Mouse (Mus musculus) olfactory bulb, adult 2 months (tissue): ENCODE measurements at regions not wholly inside any gene's neighbourhood (a gene's known extent, or its start where the extent isn't known, plus 50 kb on each side); places are given as distances from the start of the nearest gene placed in this dataset.

Source experiments
- H3K27ac ChIP-seq: fragments of 200-500 bp; 2 replicates; pipeline ENCODE4 v1.5.1; 2012; ENCODE audit warnings: low read depth, low read length; ENCODE audit not compliant: insufficient read depth
- H3K4me1 ChIP-seq: fragments of 200-500 bp; 2 replicates; pipeline ENCODE4 v1.6.1; 2012; ENCODE audit warnings: low read length; ENCODE audit not compliant: control insufficient read depth, insufficient read depth
- H3K4me3 ChIP-seq: fragments of 200-500 bp; 2 replicates; pipeline ENCODE4 v1.5.1; 2012; ENCODE audit warnings: mild to moderate bottlenecking, low read depth, low read length, moderate library complexity; ENCODE audit not compliant: insufficient read depth
- CTCF ChIP-seq: fragments of 200-500 bp; IDR thresholded peaks from 2 replicates; pipeline ENCODE4 v1.5.1; 2012; ENCODE audit warnings: low read depth, mild to moderate bottlenecking, low read length, moderate library complexity; ENCODE audit not compliant: insufficient read depth
- POLR2A ChIP-seq: fragments of 200-500 bp; IDR thresholded peaks from 2 replicates; pipeline ENCODE4 v1.6.1; 2012; ENCODE audit warnings: mild to moderate bottlenecking, low read depth, low read length, moderate library complexity; ENCODE audit not compliant: insufficient read depth
- WGBS: fragments of 180-500 bp; shearing (Covaris S2); methylation state at CpG from one replicate; pipeline ENCODE4 v1.1.7; 2018; 5-methylcytosine and 5-hydroxymethylcytosine counted together

GRCm38 (mm10) chr13:42619555-42620280 lies 60.7 kb upstream of the Phactr1 start:
- no peak for TF ChIP-seq CTCF
- TF ChIP-seq POLR2A, result no peak
- Histone ChIP-seq H3K4me1 (no peaks in the 10 kb centered on the region), H3K4me3 (no peak overlapping the region), H3K27ac (no peak overlapping the region)
- 93% methylated on average over 6 of the region's 6 CpGs for WGBS

- no peak overlapping the region for H3K4me3 ChIP-seq
- 51% methylated on average over 5 of the region's 5 CpGs for whole genome bisulfite sequencing
- no peak overlapping the region for H3K27ac ChIP-seq
- TF ChIP-seq POLR2A (no peak), CTCF (no peak)
- H3K4me1 ChIP-seq, result no peaks in the 10 kb centered on the region
Observed at GRCm38 (mm10) chr13:42623491-42623890, 56.9 kb upstream of the Phactr1 start.
